Mouse (Mus musculus): Measurements from ENCODE around the gene Hipk2.

- TF ChIP-seq EP300 (optimal IDR thresholded peaks at IDR 0.05) (no peak), CTCF (IDR thresholded peaks at IDR 0.05; ENCODE audit: low read depth) (no peak)
Observed at GRCm38 (mm10) chr6:38887436-38887835, 11.5 kb upstream of the Hipk2 start.
